21 mouse cellular contexts compared by ENCODE assay signal in genomic region chr12:41829517-41829916, GRCm38 (mm10).
DNase-seq lines count a peak whose midpoint lies in the region; ATAC-seq and TF ChIP-seq lines count a peak whose summit lies in the region.
"Had no signal": no experiment of that assay in that cellular context is flagged by ENCODE, and none has a peak within 500 bp of the region (broad histone marks: within the 10 kb centered on the region; RNA-seq: fewer than 3 reads in every experiment).

No protein-coding gene starts in this region.

- TF ChIP-seq CTCF in forebrain, postnatal 0 days (IDR thresholded peaks at IDR 0.05; ENCODE audit: low read depth) = no peak
- TF ChIP-seq CTCF in layer of hippocampus, adult 2 months (conservative IDR thresholded peaks at IDR 0.05) = no peak

- H3K4me2 ChIP-seq in forebrain, postnatal 0 days (ENCODE audit: low read depth) = no peak overlapping the region
- no peak overlapping the region for H3K4me2 ChIP-seq in hindbrain, embryonic 16.5 days (ENCODE audit: low read length)
- H3K4me2 ChIP-seq: embryonic facial prominence, embryonic 12.5 days; forebrain, embryonic 13.5 days; heart, embryonic 13.5 days; hindbrain, embryonic 12.5 days had no signal

- H3K9ac ChIP-seq in forebrain, postnatal 0 days = no peak overlapping the region
- no peak overlapping the region for H3K9ac ChIP-seq in hindbrain, embryonic 16.5 days (ENCODE audit: low read depth, low read length)
- H3K9ac ChIP-seq: embryonic facial prominence, embryonic 12.5 days; forebrain, embryonic 13.5 days; heart, embryonic 13.5 days; hindbrain, embryonic 12.5 days had no signal

- no peak overlapping the region for H3K4me3 ChIP-seq in forebrain, postnatal 0 days (ENCODE audit: low read depth, low read length)
- H3K4me3 ChIP-seq in forebrain, embryonic 10.5 days = no peak overlapping the region
- H3K4me3 ChIP-seq in layer of hippocampus, adult 2 months = no peak overlapping the region
- no peak overlapping the region for H3K4me3 ChIP-seq in hindbrain, embryonic 16.5 days (ENCODE audit: low read length)
- H3K4me3 ChIP-seq: embryonic facial prominence, embryonic 12.5 days; forebrain, embryonic 13.5 days; heart, adult 2 months; heart, embryonic 13.5 days; hindbrain, embryonic 12.5 days had no signal

- no peak overlapping the region for H3K27ac ChIP-seq in forebrain, postnatal 0 days (ENCODE audit: low read depth, low read length)
- H3K27ac ChIP-seq in forebrain, embryonic 10.5 days = no peak overlapping the region
- no peak overlapping the region for H3K27ac ChIP-seq in layer of hippocampus, adult 2 months
- H3K27ac ChIP-seq in hindbrain, embryonic 16.5 days (ENCODE audit: low read depth, low read length) = no peak overlapping the region
- H3K27ac ChIP-seq: embryonic facial prominence, embryonic 12.5 days; forebrain, embryonic 13.5 days; heart, adult 2 months; heart, embryonic 13.5 days; hindbrain, embryonic 12.5 days; hindbrain, postnatal 0 days had no signal

- H3K36me3 ChIP-seq in forebrain, postnatal 0 days (ENCODE audit: insufficient read depth) = no peaks in the 10 kb centered on the region
- H3K36me3 ChIP-seq in forebrain, embryonic 10.5 days (replicated peaks) = no peaks in the 10 kb centered on the region
- H3K36me3 ChIP-seq in hindbrain, embryonic 16.5 days (ENCODE audit: control insufficient read depth, insufficient read depth, low read length) = no peaks in the 10 kb centered on the region
- H3K36me3 ChIP-seq: embryonic facial prominence, embryonic 12.5 days; G1E; heart, embryonic 13.5 days; hindbrain, embryonic 12.5 days had no signal

- peak; percentile 32; the same call in 1 of the 2 replicates for ATAC-seq in forebrain, postnatal 0 days
- ATAC-seq in hindbrain, embryonic 16.5 days = no peak
- ATAC-seq: CD4-positive, CD25-positive, alpha-beta regulatory T cell, adult 4 months; forebrain, embryonic 13.5 days; hindbrain, postnatal 0 days had no signal

- peak; percentile 50 to 73 for DNase-seq in cerebellum, postnatal 10 days
- no peak for DNase-seq in cerebellum, adult 8-10 months
- DNase-seq in forebrain, postnatal 0 days = peak; percentile 64
- DNase-seq in forebrain, embryonic 10.5 days (ENCODE audit: extremely low spot score, low spot score) = no peak
- peak; percentile 15 for DNase-seq in layer of hippocampus, adult 2 months (ENCODE audit: low spot score in 2 of 2)
- DNase-seq in layer of hippocampus, postnatal 14 days (ENCODE audit: low spot score in 2 of 2) = peak; percentile 25 to 65
- no peak for DNase-seq in thymus, postnatal 36 days
- DNase-seq: adrenal gland, postnatal 10 days; B cell, adult 2 months; cerebellum, adult 11-12 months; gastrocnemius, postnatal 14 days; heart, adult 2 months; heart, postnatal 4 days had no signal

- H3K27me3 ChIP-seq in forebrain, postnatal 0 days (ENCODE audit: insufficient read depth, low read length) = no peaks in the 10 kb centered on the region
- H3K27me3 ChIP-seq in forebrain, embryonic 10.5 days (ENCODE audit: poor library complexity, severe bottlenecking) = no peaks in the 10 kb centered on the region
- no peaks in the 10 kb centered on the region for H3K27me3 ChIP-seq in hindbrain, embryonic 16.5 days (replicated peaks; ENCODE audit: control insufficient read depth, insufficient read depth, low read length)
- H3K27me3 ChIP-seq: embryonic facial prominence, embryonic 12.5 days; forebrain, embryonic 13.5 days; heart, embryonic 13.5 days; hindbrain, embryonic 12.5 days had no signal

- H3K9me3 ChIP-seq in forebrain, postnatal 0 days (ENCODE audit: low read length) = no peaks in the 10 kb centered on the region
- H3K9me3 ChIP-seq in forebrain, embryonic 10.5 days = no peaks in the 10 kb centered on the region
- H3K9me3 ChIP-seq in hindbrain, embryonic 16.5 days (ENCODE audit: control insufficient read depth, low read length) = no peaks in the 10 kb centered on the region
- H3K9me3 ChIP-seq: embryonic facial prominence, embryonic 12.5 days; forebrain, embryonic 13.5 days; G1E; heart, embryonic 13.5 days; hindbrain, embryonic 12.5 days had no signal

- H3K4me1 ChIP-seq in forebrain, postnatal 0 days (ENCODE audit: insufficient read depth) = no peaks in the 10 kb centered on the region
- no peaks in the 10 kb centered on the region for H3K4me1 ChIP-seq in forebrain, embryonic 10.5 days
- H3K4me1 ChIP-seq in hindbrain, embryonic 16.5 days (ENCODE audit: control insufficient read depth, insufficient read depth, low read depth, low read length) = no peaks in the 10 kb centered on the region
- H3K4me1 ChIP-seq: embryonic facial prominence, embryonic 12.5 days; forebrain, embryonic 13.5 days; heart, embryonic 13.5 days; hindbrain, embryonic 12.5 days had no signal

- 65% methylated on average over 6 of the region's 6 CpGs for WGBS in forebrain, postnatal 0 days
- 93% methylated on average over 6 of the region's 6 CpGs for WGBS in forebrain, embryonic 10.5 days
- WGBS in hindbrain, embryonic 16.5 days = 81% methylated on average over 6 of the region's 6 CpGs

Comparison
In these comparisons a context has a peak if more than half of its experiments do, and no peak if none do; other contexts are left out.
1. DNase-seq: peak in cerebellum, postnatal 10 days (2 of 2), forebrain, postnatal 0 days (single experiment), layer of hippocampus, adult 2 months (2 of 2) and layer of hippocampus, postnatal 14 days (2 of 2); none in cerebellum, adult 8-10 months (single experiment), forebrain, embryonic 10.5 days (single experiment) and thymus, postnatal 36 days (0 of 2).